Mouse (Mus musculus): Measurements from ENCODE around the gene Olfr459. TPM values are rescaled to one million over a fixed set of nuclear protein-coding genes. Genes with fewer than 3 reads are reported as not detected.

Gene Olfr459
- polyA plus RNA-seq, 1 experiment from 2014 or later = not detected

DNA sequence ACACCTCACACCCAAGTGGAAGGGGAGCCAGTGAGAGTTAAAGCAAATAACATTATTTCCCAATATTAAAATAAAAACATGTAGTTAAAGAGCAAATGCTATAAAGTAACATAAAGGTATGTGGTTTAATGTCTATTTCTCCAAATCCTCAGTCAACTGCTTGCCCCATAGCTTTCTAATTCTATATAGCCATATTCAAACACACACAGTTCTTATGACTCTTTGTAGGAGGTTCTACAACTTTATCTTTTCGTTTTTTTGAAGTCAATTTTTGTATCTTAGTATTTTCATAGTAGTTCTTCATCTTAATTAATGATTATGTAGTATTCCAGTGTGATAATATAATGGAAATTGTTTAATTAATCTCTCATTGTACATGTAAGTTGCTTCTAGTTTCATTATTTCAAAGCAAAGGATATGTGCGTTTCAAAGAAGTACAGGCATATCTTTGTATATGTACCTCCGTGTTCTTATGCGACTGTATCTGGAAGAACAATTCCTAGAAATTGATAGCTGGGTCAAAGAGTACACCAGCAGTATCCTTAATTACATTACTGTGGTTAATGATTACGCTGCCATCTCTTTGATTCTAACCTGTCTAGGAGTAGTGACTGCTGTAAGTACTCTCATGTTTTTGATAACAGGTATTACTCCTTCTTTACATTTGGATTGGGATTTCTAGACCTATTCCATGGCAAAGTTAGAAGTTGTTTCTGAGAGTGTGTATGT lies 30.1 kb downstream of the Olfr459 start:
- Histone ChIP-seq H3K9me3 (replicated peaks) (no peaks in the 10 kb centered on the region), H3K36me3 (no peaks in the 10 kb centered on the region), H3K27ac (no peak overlapping the region), H3K4me1 (replicated peaks) (no peaks in the 10 kb centered on the region), H3K9ac (no peak overlapping the region), H3K4me3 (no peak overlapping the region), H3K27me3 (no peaks in the 10 kb centered on the region), H3K4me2 (no peak overlapping the region)
- no peak for ATAC-seq (replicated peaks; ENCODE audit: insufficient number of reproducible peaks, insufficient read depth, low FRiP score, low read depth)
- WGBS = 71% methylated on average over 5 of the region's 5 CpGs

DNA sequence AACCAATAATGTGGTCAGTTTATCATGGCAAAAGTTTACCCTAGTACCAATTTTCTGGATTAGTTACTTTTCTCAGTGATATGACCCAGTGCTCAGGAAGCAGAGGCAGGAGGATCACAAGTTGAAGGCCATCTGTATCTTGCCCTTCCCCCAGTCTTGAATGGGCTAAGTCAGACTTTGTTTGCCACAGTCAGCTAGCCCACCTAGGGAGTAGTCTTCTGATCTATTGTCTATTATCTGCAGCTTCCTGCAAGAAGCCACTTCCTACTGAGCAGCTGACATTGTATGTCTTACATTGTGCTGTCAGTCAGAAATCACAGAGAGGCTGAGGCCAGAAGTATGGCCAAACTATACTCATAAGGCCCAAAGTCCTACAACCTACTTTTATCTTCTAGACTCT lies 33.9 kb downstream of the Olfr459 start:
- Histone ChIP-seq H3K9me3 (replicated peaks) (no peaks in the 10 kb centered on the region), H3K9ac (no peak overlapping the region), H3K27ac (no peak overlapping the region), H3K4me3 (no peak overlapping the region), H3K27me3 (no peaks in the 10 kb centered on the region), H3K4me2 (no peak overlapping the region), H3K36me3 (no peaks in the 10 kb centered on the region), H3K4me1 (replicated peaks) (no peaks in the 10 kb centered on the region)
- no peak for ATAC-seq (replicated peaks; ENCODE audit: insufficient number of reproducible peaks, insufficient read depth, low FRiP score, low read depth)

DNA sequence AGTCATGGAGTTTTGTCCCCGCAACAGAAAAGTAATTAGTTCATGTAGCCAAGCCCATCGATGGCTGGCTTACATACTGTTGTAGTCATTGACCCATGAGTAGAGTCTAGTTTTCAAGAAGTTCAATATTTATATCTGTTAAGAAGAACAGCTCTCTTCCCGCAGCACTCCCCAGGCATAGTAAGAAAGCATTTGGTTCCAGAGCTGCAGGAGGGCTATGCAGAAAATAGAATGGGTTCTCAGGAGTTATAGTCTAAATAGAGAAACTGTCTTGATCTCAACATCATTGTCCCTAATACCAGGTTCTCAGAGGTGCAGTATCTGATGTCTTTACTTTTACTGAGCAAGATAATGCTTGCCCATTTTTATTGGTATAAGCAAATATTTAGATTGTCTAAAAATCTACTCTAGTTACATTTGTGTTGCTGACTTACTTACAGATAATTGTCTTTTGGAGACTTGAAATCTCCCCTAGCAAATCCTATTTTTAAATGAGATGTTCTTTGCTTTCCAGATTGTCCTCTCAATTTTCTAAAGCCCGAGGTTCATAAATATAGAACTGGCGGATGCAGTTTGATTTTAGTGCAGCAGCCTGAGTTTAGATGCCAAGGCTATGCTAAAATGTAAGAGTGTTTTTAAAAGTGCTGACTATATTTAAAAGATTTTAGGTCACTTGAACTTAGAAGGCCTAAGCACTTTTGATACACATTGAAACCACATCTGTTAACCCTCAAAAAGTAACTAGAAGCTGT lies 40.1 kb downstream of the Olfr459 start:
- ATAC-seq (replicated peaks; ENCODE audit: insufficient number of reproducible peaks, insufficient read depth, low FRiP score, low read depth) = no peak
- no peaks in the 10 kb centered on the region for H3K27me3 ChIP-seq
- H3K4me3 ChIP-seq = no peak overlapping the region
- no peak overlapping the region for H3K27ac ChIP-seq
- no peak overlapping the region for H3K4me2 ChIP-seq
- no peaks in the 10 kb centered on the region for H3K9me3 ChIP-seq (replicated peaks)
- H3K9ac ChIP-seq = no peak overlapping the region
- H3K4me1 ChIP-seq (replicated peaks) = no peaks in the 10 kb centered on the region
- 78% methylated on average over 5 of the region's 5 CpGs for WGBS
- no peaks in the 10 kb centered on the region for H3K36me3 ChIP-seq

DNA sequence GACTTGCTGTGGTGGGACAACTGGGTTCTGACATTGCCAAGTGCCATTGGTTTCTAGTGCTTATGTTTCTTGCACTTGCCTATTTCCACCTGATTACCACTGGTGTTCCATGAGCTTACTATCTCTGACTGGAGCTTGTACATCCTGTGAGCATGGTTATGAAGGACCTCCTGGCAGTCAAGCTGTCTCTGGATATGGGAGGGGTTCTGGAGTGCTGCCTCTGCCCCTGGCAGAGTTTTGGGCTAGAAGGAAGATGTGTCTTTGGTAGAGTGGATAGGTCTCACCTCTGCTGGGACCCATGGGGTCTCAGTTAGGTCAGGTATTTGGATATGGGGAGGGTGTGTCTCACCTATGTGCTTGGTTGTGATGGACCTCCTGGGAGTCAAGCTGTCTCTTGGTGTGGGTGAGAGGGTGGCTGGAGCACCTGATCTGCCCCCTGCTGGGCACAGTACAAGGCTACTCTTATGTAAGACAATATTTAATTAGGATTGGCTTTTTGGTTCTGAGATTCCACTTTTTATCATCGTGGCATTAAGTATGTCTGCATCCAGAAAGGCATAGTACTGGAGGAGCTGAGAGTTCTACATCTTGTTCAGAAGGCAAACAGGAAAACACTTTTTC lies 46.9 kb downstream of the Olfr459 start:
- Histone ChIP-seq H3K4me1 (replicated peaks) (no peaks in the 10 kb centered on the region), H3K4me2 (no peak overlapping the region), H3K36me3 (no peaks in the 10 kb centered on the region), H3K9ac (no peak overlapping the region), H3K9me3 (replicated peaks) (no peaks in the 10 kb centered on the region), H3K4me3 (no peak overlapping the region), H3K27me3 (no peaks in the 10 kb centered on the region), H3K27ac (no peak overlapping the region)
- WGBS = 62% methylated on average over 1 of the region's 1 CpGs
- ATAC-seq (replicated peaks; ENCODE audit: insufficient number of reproducible peaks, insufficient read depth, low FRiP score, low read depth) = no peak

DNA sequence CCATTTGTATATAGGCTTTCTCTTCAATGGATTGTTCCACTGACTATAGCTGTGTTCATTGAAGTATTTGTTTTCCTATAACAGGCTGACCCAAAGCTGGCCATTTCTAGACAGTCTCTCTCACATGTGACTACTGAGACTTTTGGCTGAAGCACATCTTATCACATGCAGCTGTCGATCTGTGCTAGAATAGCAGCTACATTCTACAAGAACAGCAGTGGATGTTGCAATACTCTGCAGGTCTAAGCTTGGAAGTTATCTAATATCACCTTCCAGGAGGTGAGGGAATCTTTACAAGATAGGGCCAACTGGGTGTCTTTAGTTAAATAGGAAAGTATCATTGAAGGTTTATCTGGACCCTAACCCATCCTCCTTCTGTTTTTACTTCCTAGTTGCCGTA lies 53.5 kb downstream of the Olfr459 start:
- Histone ChIP-seq H3K4me2 (no peak overlapping the region), H3K9me3 (replicated peaks) (no peaks in the 10 kb centered on the region), H3K27ac (no peak overlapping the region), H3K9ac (no peak overlapping the region), H3K4me1 (replicated peaks) (no peaks in the 10 kb centered on the region), H3K4me3 (no peak overlapping the region), H3K36me3 (no peaks in the 10 kb centered on the region), H3K27me3 (no peaks in the 10 kb centered on the region)
- 65% methylated on average over 2 of the region's 2 CpGs for WGBS
- no peak for ATAC-seq (replicated peaks; ENCODE audit: insufficient number of reproducible peaks, insufficient read depth, low FRiP score, low read depth)

Other genes starting within 250 kb of the Olfr459 start
- gene Ephb6, start 169.7 kb downstream of the Olfr459 start, polyA plus RNA-seq (2015; fragmentation: Nextera tagmentation; extraction: Ambion mirVana) = 5.2 and 8.5 TPM in 2 replicates
- gene Trpv6, start 138.8 kb downstream of the Olfr459 start, polyA plus RNA-seq (2015; fragmentation: Nextera tagmentation; extraction: Ambion mirVana) = 0.11 TPM in 1 of 2 replicates, not detected in the other
- not detected in 2 replicates for gene Trpv5, start 94.4 kb downstream of the Olfr459 start, polyA plus RNA-seq (2015; fragmentation: Nextera tagmentation; extraction: Ambion mirVana)
- gene Llcfc1, start 90.7 kb downstream of the Olfr459 start, polyA plus RNA-seq (2015; fragmentation: Nextera tagmentation; extraction: Ambion mirVana) = not detected in 2 replicates
- gene Kel, start 70.8 kb downstream of the Olfr459 start, polyA plus RNA-seq (2015; fragmentation: Nextera tagmentation; extraction: Ambion mirVana) = 2.3 and 4.7 TPM in 2 replicates
- gene Pip, start 72.4 kb upstream of the Olfr459 start, polyA plus RNA-seq (2015; fragmentation: Nextera tagmentation; extraction: Ambion mirVana) = not detected in 2 replicates
- gene Sval2, start 77.8 kb upstream of the Olfr459 start, polyA plus RNA-seq (2015; fragmentation: Nextera tagmentation; extraction: Ambion mirVana) = not detected in 2 replicates
- gene Sval1, start 176.5 kb upstream of the Olfr459 start, polyA plus RNA-seq (2015; fragmentation: Nextera tagmentation; extraction: Ambion mirVana) = not detected in 2 replicates
- not detected in 2 replicates for gene Sval3, start 193.0 kb upstream of the Olfr459 start, polyA plus RNA-seq (2015; fragmentation: Nextera tagmentation; extraction: Ambion mirVana)